Comparison of ENCODE assay signal across 25 mouse cellular contexts in the genomic region with DNA sequence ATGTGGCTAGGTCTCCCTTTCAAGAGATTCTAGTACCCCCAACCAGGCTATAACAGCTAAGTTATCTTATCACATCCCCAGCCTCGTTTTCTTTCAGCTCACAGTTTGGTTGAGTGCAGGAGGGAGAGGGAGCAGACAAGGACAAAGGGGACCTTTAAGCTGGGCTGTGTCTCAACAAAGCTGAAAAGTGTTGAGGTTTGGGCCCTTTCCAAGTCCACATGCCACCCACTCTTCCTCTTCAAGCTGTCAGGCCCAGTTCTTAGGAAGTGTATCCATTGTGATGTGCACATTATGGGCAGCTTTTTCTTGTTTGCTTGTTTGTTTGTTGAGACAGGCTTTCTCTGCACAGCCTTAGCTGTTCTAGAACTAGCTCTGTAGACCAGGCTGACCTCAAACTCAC. TPM values are rescaled to one million over a fixed set of nuclear protein-coding genes. Genes with fewer than 3 reads are reported as not detected.
A peak's percentile ranks its signal among the peaks of the same experiment; 100 is the strongest.
ATAC-seq and TF ChIP-seq lines count a peak whose summit lies in the region.
"Not testable (repeated sequence)": the region's sequence is repeated elsewhere in the genome, so short reads cannot be mapped to it uniquely, and the experiment has no call there.
"Had no signal": no experiment of that assay in that cellular context is flagged by ENCODE, and none has a peak within 500 bp of the region (broad histone marks: within the 10 kb centered on the region; RNA-seq: fewer than 3 reads in every experiment).

No protein-coding gene starts in this region.

- not testable (repeated sequence) for TF ChIP-seq CTCF in bone marrow macrophage, adult 2 months (IDR thresholded peaks at IDR 0.05; ENCODE audit: low read depth, low read length)

- TF ChIP-seq POLR2A in bone marrow macrophage, adult 2 months (IDR thresholded peaks at IDR 0.05; ENCODE audit: borderline replicate concordance, low read depth, low read length): not testable (repeated sequence)

- ATAC-seq in common myeloid progenitor, adult 5-6 weeks (replicated peaks; ENCODE audit: low read depth, poor library complexity, severe bottlenecking): peak; percentile 68
- ATAC-seq in frontal cortex, adult (ENCODE audit: low TSS enrichment): peak; percentile 50; the same call in 1 of the 2 replicates
- ATAC-seq in granulocyte monocyte progenitor cell, adult 5-6 weeks (replicated peaks; ENCODE audit: poor library complexity, severe bottlenecking): peak; percentile 60
- peak; percentile 52 to 59; a peak in 3 of 4 replicates for ATAC-seq in hematopoietic stem cell, adult 5-6 weeks (replicated peaks in 1 of 2; ENCODE audit: insufficient read depth in 1 of 2, low FRiP score in 2 of 2, low TSS enrichment in 1 of 2, low read depth in 1 of 2, poor library complexity in 2 of 2, severe bottlenecking in 2 of 2)
- ATAC-seq in megakaryocyte, adult 5-6 weeks (ENCODE audit: poor library complexity, severe bottlenecking): peak; percentile 23; the same call in 1 of the 2 replicates
- ATAC-seq in megakaryocyte progenitor cell, adult 5-6 weeks (replicated peaks; ENCODE audit: poor library complexity): peak; percentile 62

- peak overlapping the region; percentile 40; the same call in 1 of the 2 replicates for H3K27ac ChIP-seq in bone marrow macrophage, adult 2 months (ENCODE audit: insufficient read depth, low read depth, low read length)

- peaks cover 12% of the 10 kb centered on the region for H3K4me1 ChIP-seq in bone marrow macrophage, adult 2 months (ENCODE audit: control insufficient read depth, insufficient read depth, low read length)

- not testable (repeated sequence) for H3K4me3 ChIP-seq in bone marrow macrophage, adult 2 months (ENCODE audit: insufficient read depth, low read length)

RNA-seq across cellular contexts. Expression of a gene that starts 1.8 kb away (rescaled TPM):
- not detected in 2 replicates for polyA plus RNA-seq in bone marrow macrophage, adult 2 months (2012; ENCODE audit: insufficient read depth, insufficient read length, missing spikeins)
- total RNA-seq in common myeloid progenitor, adult 5-6 weeks (2017): not detected in 2 replicates
- total RNA-seq in granulocyte monocyte progenitor cell, adult 5-6 weeks (2014; fragmentation: Nextera tagmentation): not detected in 2 replicates
- total RNA-seq in granulocyte monocyte progenitor cell, adult 5-6 weeks (2017): not detected in 2 replicates
- total RNA-seq in hematopoietic stem cell, adult 5-6 weeks (2017): not detected in 2 replicates
- total RNA-seq in megakaryocyte, adult 5-6 weeks (2015): not detected in 2 replicates
- not detected in 2 replicates for total RNA-seq in megakaryocyte, adult 5-6 weeks (2017)
- not detected in 2 replicates for total RNA-seq in megakaryocyte progenitor cell, adult 5-6 weeks (2015)
- total RNA-seq in megakaryocyte progenitor cell, adult 5-6 weeks (2017): not detected in 2 replicates
- total RNA-seq: adrenal gland, adult 18-20 months; adrenal gland, adult 2 months; adrenal gland, adult 8-10 months; adrenal gland, postnatal 10 days; adrenal gland, postnatal 14 days; adrenal gland, postnatal 25 days; adrenal gland, postnatal 36 days; adrenal gland, postnatal 4 days; CH12.LX; ES-E14; G1E; MEL had no signal
- polyA plus RNA-seq: activated CD4-positive, CD25-positive, alpha-beta regulatory T cell, adult 4 months; adrenal gland, adult 2 months; brain, embryonic 14.5 days; C2C12; CD4-positive, CD25-positive, alpha-beta regulatory T cell, adult 4 months; cerebellum, adult 2 months; G1E; Patski had no signal

RNA-seq across cellular contexts. Expression of a gene that starts 29.9 kb away (rescaled TPM):
- polyA plus RNA-seq in bone marrow macrophage, adult 2 months (2012; ENCODE audit: insufficient read depth, insufficient read length, missing spikeins): not detected in 2 replicates
- total RNA-seq in common myeloid progenitor, adult 5-6 weeks (2017): 8.5 and 9.1 TPM in 2 replicates
- total RNA-seq in granulocyte monocyte progenitor cell, adult 5-6 weeks (2014; fragmentation: Nextera tagmentation): 8.1 and 11.5 TPM in 2 replicates
- total RNA-seq in granulocyte monocyte progenitor cell, adult 5-6 weeks (2017): 3.2 and 5.9 TPM in 2 replicates
- 7.8 and 17.5 TPM in 2 replicates for total RNA-seq in hematopoietic stem cell, adult 5-6 weeks (2017)
- 28.5 and 30.3 TPM in 2 replicates for total RNA-seq in megakaryocyte, adult 5-6 weeks (2015)
- 24.9 and 28.7 TPM in 2 replicates for total RNA-seq in megakaryocyte, adult 5-6 weeks (2017)
- total RNA-seq in megakaryocyte progenitor cell, adult 5-6 weeks (2015): 6.4 and 7.1 TPM in 2 replicates
- total RNA-seq in megakaryocyte progenitor cell, adult 5-6 weeks (2017): 4.0 and 5.6 TPM in 2 replicates
- polyA plus RNA-seq: G1E had no signal

RNA-seq across cellular contexts. Expression of a gene that starts 31.7 kb away (rescaled TPM):
- not detected in 2 replicates for polyA plus RNA-seq in bone marrow macrophage, adult 2 months (2012; ENCODE audit: insufficient read depth, insufficient read length, missing spikeins)
- not detected in 2 replicates for total RNA-seq in common myeloid progenitor, adult 5-6 weeks (2017)
- not detected in 2 replicates for total RNA-seq in granulocyte monocyte progenitor cell, adult 5-6 weeks (2014; fragmentation: Nextera tagmentation)
- total RNA-seq in granulocyte monocyte progenitor cell, adult 5-6 weeks (2017): not detected in 2 replicates
- total RNA-seq in hematopoietic stem cell, adult 5-6 weeks (2017): not detected in 2 replicates
- total RNA-seq in megakaryocyte, adult 5-6 weeks (2015): 1.1 TPM in 1 of 2 replicates, not detected in the other
- not detected in 2 replicates for total RNA-seq in megakaryocyte, adult 5-6 weeks (2017)
- not detected in 2 replicates for total RNA-seq in megakaryocyte progenitor cell, adult 5-6 weeks (2015)
- not detected in 2 replicates for total RNA-seq in megakaryocyte progenitor cell, adult 5-6 weeks (2017)
- total RNA-seq: adrenal gland, adult 18-20 months; adrenal gland, adult 2 months; adrenal gland, adult 8-10 months; adrenal gland, postnatal 10 days; adrenal gland, postnatal 14 days; adrenal gland, postnatal 25 days; adrenal gland, postnatal 36 days; adrenal gland, postnatal 4 days; CH12.LX; ES-E14; G1E; MEL had no signal
- polyA plus RNA-seq: activated CD4-positive, CD25-positive, alpha-beta regulatory T cell, adult 4 months; adrenal gland, adult 2 months; brain, embryonic 14.5 days; C2C12; CD4-positive, CD25-positive, alpha-beta regulatory T cell, adult 4 months; cerebellum, adult 2 months; G1E; Patski had no signal

RNA-seq across cellular contexts. Expression of a gene that starts 47.0 kb away (rescaled TPM):
- polyA plus RNA-seq in bone marrow macrophage, adult 2 months (2012; ENCODE audit: insufficient read depth, insufficient read length, missing spikeins): not detected in 2 replicates
- total RNA-seq in common myeloid progenitor, adult 5-6 weeks (2017): not detected in 2 replicates
- total RNA-seq in granulocyte monocyte progenitor cell, adult 5-6 weeks (2014; fragmentation: Nextera tagmentation): not detected in 2 replicates
- not detected in 2 replicates for total RNA-seq in granulocyte monocyte progenitor cell, adult 5-6 weeks (2017)
- not detected in 2 replicates for total RNA-seq in hematopoietic stem cell, adult 5-6 weeks (2017)
- not detected in 2 replicates for total RNA-seq in megakaryocyte, adult 5-6 weeks (2015)
- total RNA-seq in megakaryocyte, adult 5-6 weeks (2017): not detected in 2 replicates
- total RNA-seq in megakaryocyte progenitor cell, adult 5-6 weeks (2015): not detected in 2 replicates
- total RNA-seq in megakaryocyte progenitor cell, adult 5-6 weeks (2017): not detected in 2 replicates
- total RNA-seq: adrenal gland, adult 18-20 months; adrenal gland, adult 2 months; adrenal gland, adult 8-10 months; adrenal gland, postnatal 10 days; adrenal gland, postnatal 14 days; adrenal gland, postnatal 25 days; adrenal gland, postnatal 36 days; adrenal gland, postnatal 4 days; CH12.LX; ES-E14; MEL had no signal
- polyA plus RNA-seq: activated CD4-positive, CD25-positive, alpha-beta regulatory T cell, adult 4 months; adrenal gland, adult 2 months; brain, embryonic 14.5 days; C2C12; CD4-positive, CD25-positive, alpha-beta regulatory T cell, adult 4 months; cerebellum, adult 2 months; G1E; Patski had no signal
